Mouse (Mus musculus) right cerebral cortex, adult 2 months (tissue): Measurements from ENCODE around the gene Ptprg.
"Not testable (repeated sequence)": the region's sequence is repeated elsewhere in the genome, so short reads cannot be mapped to it uniquely, and the experiment has no call there.

Experiments
- DNase-seq, 2 experiments: peaks; one replicate each; pipeline ENCODE4 v3.0.0; 2021 to 2022; ENCODE audit warnings: low spot score in 2 of 2

Gene Ptprg

DNA sequence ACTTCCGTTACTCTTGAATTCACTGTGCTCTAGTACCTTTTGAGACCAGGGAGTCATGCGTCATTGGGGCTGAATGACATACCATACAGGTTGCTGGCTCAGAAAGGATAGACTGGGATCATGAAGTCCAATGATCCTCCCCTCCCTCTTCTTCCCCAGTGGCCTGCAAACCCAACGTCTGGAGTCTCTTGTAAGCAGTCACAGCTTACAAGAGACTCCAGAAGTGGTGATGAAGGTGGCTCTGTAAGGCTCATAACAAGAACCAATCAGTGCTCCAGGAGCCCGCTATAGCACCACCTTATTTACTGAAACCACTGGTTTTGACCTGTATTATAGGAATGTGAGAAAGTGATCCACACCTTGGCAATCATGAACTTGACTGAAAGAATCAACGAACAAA lies 408.8 kb downstream of the Ptprg start:
- no peak for DNase-seq

DNA sequence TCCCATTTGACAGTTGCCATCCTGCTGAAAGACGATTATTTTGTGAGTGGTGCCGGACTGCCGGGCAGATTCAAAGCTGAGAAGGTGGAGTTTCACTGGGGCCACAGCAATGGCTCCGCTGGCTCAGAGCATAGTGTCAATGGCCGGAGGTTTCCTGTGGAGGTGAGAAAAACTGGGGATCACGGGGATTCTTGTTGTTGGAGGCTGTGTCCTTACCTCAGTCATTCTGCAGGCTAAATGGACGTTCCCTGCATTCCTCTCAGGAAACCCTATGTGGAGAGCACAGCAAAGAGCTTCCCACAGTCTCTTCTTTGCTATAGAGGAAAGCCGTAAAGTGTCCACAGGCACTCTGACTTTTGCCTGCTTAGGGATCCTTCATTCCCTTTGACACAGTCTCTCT lies 409.2 kb downstream of the Ptprg start:
- DNase-seq: no peak

DNA sequence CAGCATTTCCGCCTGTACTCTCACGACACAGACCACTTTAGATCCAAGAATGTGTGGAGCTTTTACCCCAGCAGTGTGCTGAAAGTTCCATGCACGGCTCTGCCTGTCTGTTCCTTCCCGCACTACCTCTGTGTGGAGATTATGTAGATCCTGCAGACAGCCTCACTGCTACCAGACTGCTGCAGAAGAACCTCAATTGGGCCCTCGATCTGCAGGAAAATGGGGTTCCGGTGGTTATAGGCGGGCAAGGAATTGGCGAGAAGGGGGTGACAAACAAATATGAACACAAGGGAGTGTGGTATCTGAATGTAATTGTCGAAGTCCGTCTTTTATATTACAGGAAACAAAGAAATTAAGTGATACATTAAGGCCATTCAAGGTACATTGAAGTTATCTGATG lies 410.5 kb downstream of the Ptprg start:
- DNase-seq: no peak

DNA sequence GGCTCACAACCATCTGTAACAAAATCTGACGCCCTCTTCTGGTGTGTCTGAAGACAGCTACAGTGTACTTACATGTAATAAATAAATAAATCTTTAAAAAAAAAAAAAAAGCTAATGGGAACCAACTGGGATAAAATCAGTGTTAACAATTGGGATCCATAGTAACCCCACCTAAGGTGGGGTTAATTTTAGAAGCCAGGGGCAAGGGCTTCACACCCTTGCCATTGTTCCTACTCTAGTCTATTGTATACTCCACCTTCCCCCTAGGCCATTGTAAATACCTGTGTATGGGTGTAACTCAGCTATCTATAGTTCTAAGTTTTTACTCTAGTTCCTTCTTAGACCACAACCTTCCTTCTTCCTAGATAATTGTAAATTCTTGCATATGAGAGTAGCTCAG lies 411.0 kb downstream of the Ptprg start:
- not testable (repeated sequence) for DNase-seq

DNA sequence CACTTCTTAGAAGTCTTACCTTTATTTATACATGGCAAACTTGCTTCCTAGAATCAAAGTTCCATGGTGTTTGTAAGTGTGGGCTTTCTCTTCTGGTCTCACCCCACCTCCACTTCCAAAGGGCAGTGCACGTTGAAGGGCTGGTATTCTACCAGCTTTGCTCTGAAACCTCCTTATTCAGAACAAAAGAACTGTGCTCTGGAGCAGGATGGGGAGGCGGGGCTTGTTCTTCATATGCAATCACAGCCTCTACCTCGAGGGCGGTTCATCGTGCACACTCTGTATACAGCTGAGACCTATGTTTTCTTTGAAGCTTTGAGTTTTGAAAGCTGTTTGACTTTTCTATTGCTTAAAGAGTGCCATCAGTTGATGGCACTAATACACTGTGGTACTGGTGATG lies 412.5 kb downstream of the Ptprg start:
- DNase-seq: no peak

DNA sequence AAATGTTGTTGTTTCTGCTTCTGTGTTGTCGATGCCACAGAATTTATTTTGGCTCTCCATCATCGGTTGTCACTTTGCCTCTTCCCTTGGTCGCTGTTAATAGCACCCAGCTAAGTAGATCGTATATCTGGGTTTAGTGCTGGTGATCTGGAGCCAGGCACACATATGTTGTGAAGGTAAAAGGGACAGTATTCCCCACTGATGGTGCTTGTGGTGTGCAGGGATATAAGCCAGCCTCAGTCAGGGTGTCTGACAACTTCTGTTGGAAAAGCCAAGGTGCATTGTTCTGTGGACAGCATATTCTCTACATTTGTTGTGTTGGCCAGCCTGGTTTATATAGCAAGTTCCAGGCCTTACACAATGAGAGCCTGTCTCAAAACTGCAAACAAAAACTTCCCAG lies 428.4 kb downstream of the Ptprg start:
- DNase-seq: no peak

DNA sequence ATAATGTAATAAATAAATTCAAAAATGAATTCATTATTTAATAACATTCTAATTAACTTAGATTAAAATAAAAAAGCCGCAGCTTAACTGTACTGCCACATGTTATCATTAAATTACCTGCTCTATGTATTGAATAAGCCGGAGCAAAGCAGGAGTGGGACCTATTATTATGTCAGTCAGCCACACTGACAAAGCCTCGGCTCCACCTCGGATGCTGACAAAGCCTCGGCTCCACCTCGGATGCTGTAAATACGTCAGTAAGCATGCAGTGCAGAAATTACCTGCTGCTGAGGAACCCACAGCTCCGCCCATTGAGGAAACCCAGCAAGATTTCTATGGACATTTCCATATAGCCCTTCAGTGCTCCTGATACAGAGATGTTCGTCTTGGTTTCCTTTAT lies 429.7 kb downstream of the Ptprg start:
- DNase-seq: no peak

DNA sequence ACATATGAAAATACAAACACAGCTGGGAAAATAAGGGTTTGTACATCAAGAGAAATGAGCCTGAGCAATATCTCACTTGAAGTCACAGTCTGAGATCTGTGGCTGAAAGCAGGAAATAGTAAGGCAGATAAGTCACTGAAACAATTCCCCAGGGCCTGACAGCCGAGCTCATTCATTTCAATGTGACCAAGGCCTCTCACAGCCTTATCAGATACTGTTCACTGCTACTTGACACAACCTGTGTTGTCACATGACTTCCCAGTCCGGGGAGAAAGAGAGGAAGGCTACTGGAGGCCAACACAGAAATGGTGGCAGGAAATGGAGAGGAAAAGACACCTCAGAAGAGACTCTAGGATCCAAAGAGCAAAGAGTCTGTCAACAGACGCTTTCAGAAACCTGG lies 430.8 kb downstream of the Ptprg start:
- no peak for DNase-seq

DNA sequence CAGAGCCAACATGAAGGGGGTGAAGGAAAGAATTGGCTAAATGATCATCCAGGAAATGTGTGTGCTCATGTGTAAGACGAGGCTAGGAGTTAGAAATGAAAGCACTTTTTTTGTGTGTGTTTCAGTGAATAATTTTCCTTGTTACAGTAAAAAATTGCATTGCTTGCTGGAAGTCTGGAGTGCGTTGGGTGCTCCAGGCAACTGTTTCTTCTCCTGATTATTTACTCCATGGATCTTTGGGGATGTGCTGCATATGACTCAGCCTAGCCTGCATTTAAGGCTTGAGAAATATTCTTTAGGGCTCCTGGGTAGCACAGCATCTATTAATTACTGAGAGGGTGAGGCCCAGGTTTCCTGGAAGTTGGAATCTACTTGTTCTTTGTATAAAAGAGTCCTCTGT lies 435.6 kb downstream of the Ptprg start:
- no peak for DNase-seq

DNA sequence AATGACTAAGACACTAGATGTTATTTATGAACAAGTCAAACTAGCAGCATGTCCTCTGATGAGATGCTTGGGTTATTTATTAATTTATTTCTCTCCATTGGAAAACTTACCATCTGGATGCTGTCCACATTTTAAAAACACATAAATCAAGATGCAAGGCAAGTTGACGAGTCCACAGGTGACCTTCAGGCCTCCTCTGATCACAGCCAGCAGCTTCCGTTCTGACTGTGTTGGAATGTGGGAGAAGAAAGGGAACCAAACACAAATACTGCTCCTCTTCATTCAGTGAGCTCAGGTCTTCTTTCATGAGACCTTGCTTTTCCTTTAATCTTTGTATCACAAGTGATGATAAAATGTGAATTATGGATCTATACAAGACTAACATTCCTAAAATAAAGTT lies 437.8 kb downstream of the Ptprg start:
- DNase-seq: no peak

DNA sequence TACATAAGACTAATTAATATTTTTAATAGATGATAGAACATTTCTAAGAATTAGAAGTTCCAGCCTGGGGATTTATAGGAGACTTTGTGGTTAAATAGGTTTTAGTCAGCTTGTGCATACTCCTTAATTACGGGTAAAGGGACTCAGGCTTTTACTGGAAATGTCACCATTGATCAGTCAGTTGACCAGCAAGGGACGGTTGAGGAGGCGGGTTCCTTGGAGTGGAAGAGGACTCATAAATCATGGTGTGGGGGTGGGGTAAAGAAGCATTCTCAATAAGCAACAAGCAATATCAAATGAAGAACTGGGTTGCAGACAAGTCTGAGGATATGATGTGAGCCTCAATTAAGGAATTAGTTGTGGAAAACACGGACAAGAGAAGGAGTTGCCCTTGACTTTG lies 438.8 kb downstream of the Ptprg start:
- DNase-seq: no peak

DNA sequence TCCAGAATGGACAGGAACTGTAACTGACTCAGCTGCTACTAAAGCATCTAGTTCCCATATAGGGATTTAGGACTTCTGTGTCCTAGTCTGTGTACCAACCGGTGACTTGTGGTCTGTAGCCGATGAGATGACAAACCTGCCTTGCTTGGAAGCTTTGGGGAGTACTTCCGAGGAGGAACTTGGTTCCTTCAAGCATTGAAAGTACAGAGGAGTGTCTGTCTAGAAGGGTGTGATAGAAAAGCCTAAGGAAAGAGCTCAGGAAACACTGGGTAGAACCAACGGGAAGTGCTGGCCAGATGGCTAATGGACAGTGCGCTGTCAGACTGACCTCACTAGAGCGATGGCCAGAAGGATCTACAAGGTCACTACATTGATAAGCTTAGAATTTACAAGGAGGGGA lies 439.2 kb downstream of the Ptprg start:
- DNase-seq: no peak

DNA sequence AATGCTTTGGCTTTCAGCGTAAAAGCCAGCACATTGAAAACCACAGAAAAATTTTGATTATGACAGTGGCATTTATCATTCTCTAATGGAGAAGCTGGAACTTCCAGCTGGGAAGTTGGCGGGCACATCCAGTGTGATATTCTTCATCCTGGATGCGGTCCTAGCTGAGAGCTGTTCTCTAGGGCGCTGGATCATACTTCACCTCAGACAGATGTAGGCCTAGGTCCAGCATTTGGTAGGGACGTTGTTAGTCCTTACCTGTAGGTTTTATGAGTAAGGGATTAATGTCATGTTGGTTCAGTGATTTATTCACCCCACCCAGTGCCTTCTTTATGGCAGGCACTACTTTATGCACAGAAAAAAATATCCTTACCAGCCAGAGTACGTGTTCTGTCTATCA lies 444.2 kb downstream of the Ptprg start:
- no peak for DNase-seq

DNA sequence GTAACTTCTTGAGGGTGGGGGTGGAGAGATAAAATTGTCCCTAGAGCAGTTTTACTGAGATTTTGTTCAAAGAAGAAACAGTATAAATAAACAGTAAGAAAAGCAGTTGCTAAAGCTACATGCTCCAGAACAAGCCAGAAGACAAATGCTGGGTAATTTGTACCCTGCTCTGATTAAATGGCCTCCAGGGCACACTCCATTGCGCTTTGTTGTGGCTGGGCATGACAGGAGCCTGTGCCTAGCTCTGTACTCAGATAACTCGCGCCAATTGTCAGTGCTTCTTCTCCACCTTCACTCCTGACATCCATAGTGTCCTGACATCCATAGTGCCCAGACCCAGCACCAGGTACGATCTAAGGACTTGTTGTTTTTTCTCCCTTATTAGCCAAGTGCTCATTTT lies 445.1 kb downstream of the Ptprg start:
- no peak for DNase-seq

DNA sequence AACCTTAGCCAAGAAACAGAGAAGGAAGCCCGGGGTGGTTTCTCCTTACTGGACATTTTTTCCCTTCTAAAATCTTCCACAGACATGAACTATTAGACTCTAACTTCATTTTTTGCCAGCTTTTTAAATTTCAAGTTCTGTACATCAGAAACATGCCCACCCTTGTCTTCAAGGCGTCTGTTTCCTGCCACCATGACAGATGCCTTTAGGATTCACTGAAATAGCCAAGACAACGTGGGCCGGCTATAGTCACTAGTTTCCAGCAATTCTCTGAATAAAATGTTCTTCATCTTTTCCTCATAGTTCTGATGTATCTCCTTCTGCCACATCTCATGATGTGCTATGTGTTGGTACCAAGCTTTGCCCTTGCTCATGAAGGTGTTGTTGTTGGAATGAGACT lies 450.7 kb downstream of the Ptprg start:
- DNase-seq: peak; percentile 39 to 55

DNA sequence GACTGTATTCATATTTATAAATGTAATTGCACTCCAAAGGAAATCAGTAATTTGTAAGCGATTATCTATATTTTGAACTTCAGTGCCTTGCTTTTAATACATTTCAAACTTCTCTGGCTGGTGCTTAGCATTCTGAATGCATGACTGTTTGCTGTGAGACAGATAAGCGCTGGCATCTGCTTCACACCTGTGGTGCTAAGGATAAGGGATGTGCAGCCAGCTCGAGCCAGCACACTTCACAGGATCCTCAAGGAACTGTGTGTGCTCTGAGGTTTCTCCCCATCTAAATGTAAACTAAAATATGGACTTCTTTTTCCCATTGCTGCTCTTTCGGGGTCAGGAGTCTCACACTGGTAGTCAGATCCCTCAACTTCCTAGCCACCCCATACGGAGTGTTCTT lies 458.4 kb downstream of the Ptprg start:
- no peak for DNase-seq

DNA sequence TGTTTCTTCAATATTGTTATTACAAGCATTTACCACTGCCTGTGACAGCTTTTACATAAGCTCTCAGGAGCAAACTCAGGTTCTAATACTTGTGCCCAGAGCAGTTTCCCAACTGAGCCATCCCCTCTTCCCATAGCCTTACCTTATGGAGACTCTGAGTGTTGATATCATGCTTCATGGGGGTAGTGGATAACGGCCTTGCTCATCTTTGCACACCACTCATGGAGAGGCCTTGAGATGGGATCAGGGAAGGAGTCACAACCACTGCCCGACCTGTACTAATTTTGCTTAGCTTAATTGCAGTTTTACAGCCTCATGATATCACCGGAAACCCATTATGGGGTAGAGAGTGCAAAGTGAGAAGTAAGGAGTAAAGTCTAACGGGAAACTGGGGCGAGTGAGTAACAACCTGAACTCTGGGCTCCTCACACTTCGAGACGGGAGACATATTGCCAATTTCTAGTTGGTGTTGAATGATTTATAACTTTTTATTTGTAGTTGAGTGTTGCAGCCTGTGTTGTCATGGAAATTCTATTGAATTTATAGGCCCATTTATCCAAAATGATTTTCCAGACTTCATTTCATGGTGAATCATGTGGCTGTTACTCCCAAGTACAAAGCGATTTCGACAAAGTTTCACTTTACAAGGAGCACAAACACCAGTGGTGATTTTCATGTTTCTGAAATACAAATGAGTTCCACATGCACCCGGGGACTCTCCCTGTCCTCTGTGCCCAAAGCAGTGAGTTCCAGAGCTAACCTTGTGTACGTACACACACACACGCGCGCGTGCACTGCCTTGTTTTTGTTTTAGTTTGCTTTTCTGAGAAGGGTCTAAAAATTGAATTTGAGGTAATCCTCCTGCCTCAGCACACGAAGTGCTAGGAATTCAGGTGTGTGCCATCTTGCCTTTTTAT lies 472.7 kb downstream of the Ptprg start:
- no peak for DNase-seq

DNA sequence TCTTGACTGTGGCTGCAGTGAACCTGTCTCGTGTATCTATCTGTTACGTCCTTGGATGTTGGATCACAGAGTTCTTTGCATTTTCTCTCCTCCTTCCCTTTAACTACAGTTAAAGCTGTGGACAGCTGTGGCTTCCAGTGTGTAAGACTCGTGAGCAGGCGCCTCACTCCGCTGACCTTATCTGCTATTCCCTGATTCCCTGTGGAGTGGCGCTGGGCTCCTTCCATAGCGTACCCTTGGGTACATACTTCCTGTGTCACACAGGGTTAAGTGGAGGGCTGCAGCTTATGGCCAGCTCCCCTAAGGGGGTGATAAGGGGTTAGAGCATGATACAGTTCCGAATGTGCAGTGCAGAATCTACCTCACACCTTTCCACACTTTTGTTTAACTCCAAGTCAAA lies 473.9 kb downstream of the Ptprg start:
- no peak for DNase-seq

DNA sequence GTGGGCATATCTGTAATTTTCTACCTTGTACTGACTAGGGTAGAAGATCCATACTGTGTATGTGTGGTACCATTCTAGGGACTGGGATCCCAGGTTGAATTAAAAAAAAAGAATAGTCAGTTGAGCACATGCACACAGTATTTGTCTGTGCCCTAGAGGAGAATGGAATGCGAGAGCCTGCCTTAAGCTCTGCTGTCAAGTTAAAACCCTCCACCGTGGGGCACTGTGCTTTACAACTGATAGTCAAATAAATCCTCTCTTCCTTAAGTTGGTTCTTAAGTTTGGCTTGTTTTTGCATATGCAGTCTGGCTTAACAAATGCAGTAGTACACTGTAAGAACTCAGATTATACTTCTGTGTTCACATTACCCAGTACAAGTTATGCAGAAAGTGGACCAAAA lies 476.6 kb downstream of the Ptprg start:
- no peak for DNase-seq

DNA sequence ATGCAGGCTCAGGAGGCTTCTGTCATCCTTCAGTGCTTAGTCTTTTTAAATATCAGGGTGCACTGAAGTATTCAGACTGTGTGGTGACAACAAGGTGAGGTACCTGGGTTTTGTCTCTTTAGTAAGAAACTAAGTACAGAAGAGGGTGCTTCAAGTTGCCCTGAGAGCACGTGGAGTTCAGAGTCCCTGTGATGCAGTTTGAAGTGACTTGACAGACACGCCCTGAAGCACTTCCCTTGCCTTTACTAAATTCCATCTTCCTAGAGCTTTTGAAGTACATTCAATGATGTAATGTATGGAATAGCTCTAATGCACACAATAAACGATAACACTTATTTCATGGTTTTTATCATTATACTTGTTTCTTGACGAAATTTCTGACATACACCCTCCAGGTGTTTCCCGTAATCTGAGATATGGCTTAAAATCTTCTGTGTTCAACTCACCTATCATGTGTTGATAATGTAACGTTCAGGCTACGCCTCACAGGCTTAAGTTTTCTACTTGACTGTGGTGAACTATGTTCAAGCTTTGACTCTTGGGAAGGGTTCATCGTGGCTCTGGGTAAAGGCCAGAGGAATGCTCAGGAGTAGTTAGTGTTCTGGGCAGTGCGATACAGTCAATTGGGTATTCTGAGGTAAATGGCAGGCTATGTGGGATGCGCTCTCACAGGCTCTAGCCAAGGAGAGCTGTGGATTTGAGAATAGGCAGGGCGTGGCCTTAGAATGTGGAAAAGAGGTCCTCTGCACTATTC lies 483.4 kb downstream of the Ptprg start:
- DNase-seq: no peak

DNA sequence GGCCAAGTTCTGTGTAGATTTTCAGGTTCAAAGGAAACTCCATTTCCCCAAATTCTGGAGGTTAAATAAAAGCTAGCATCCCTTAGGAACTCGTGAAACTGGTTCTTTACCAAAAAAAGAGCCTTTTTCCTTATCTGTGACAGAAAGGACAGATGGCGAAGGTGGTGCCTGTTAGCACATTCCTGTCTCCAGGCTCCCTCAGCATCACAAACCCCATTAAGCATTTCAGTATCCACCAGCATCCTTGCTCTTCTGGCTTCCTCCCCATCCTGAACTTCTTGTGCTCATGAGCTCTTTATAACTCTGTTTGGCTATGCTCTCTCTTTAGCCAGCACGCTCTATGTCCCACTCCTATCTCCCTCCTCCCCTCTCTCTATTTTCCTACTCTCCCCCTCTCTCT lies 486.4 kb downstream of the Ptprg start:
- DNase-seq: no peak

DNA sequence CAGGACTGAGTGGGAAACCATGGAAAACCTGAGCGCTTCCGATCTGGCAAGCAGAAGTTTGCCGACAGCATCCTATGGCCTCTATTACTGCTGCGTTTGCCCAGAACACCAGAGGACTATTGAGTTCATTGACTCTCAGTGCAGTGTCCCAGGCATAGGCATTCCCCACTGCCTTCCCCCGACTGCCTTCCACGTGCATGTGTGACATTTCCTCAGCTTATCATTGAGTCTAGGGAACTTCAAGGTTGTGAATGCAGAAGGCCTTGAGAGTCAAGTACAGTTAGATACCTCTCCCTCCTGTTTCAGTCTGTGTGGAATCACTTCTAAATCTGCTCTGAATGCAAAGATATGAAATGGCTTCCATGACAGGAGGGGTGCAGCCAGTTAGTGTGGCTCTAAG lies 488.2 kb downstream of the Ptprg start:
- DNase-seq: no peak

DNA sequence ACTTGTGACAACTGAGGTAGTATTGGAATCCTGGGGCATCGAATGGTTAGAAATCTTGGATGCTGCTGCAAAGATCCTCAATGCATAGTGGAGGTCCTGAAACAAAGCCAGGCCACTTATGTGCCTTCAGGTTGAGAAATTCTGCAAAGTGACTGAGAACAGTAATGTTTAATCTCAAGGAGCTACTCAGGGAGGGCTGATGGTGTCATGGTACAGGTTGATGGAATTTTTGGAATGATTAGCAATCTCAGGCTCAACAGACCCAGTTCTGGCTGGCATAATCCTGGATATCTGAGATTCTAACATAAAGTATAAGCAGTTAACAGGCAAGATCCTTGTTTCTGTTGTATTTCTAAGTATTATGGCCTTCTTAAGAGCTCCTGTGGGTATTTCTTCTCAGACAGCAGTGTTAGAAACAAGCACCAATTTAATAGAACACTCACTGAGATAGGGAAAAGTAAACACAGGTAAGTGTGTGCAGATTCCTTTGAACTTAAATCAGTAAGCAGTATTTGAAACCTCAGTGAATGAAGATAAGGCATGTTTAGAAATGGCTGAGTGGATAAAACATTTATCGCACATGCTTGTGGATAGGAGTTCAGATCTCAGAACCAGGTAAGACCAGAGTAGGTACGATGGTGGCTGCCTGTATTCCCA lies 493.0 kb downstream of the Ptprg start:
- no peak for DNase-seq
